In the genomic region with DNA sequence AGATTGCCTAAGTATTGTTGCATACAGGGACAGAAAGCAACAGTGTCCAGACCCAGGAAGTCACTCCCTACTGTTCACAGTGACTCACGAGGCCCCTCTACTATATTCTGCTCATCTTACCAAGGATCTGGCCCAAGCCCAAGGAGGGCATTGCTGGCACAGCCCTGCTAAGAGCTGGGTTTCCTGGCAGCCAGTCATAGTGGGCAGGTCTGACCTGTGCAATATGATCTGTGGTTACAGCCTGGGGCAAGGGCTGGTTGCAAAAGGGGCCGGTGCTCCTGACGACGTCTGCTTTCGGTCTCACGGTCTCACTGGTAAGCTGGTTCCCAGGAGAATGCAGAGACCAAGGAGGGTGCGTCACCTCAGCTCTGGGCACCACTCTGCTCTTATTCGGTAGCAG, we compare ENCODE assay signal across 8 mouse cellular contexts. TPM values are rescaled to one million over a fixed set of nuclear protein-coding genes. Genes with fewer than 3 reads are reported as not detected.
DNase-seq lines count a peak whose midpoint lies in the region; ATAC-seq lines count a peak whose summit lies in the region.

No protein-coding gene starts in this region.

- H3K4me3 ChIP-seq in forebrain, embryonic 15.5 days, result no peak overlapping the region
- no peak overlapping the region for H3K4me3 ChIP-seq in forebrain, embryonic 11.5 days (ENCODE audit: low read depth, low read length)
- no peak overlapping the region for H3K4me3 ChIP-seq in heart, embryonic 12.5 days
- no peak overlapping the region for H3K4me3 ChIP-seq in forebrain, embryonic 16.5 days (replicated peaks; ENCODE audit: low read length)

- peaks cover 5% of the 10 kb centered on the region; the same call in 1 of the 2 replicates for H3K4me1 ChIP-seq in forebrain, embryonic 15.5 days
- no peaks in the 10 kb centered on the region for H3K4me1 ChIP-seq in forebrain, embryonic 11.5 days (replicated peaks; ENCODE audit: control insufficient read depth, insufficient read depth, low read length)
- H3K4me1 ChIP-seq in heart, embryonic 12.5 days (replicated peaks), result peaks cover 4% of the 10 kb centered on the region; the same call in 1 of the 2 replicates
- H3K4me1 ChIP-seq in forebrain, embryonic 16.5 days (replicated peaks; ENCODE audit: control insufficient read depth, insufficient read depth, low read length), result no peaks in the 10 kb centered on the region

- H3K4me2 ChIP-seq in forebrain, embryonic 15.5 days (replicated peaks), result no peak overlapping the region
- H3K4me2 ChIP-seq in forebrain, embryonic 11.5 days (ENCODE audit: low read depth, low read length, severe bottlenecking), result no peak overlapping the region
- H3K4me2 ChIP-seq in heart, embryonic 12.5 days, result peak overlapping the region; percentile 22; the same call in 1 of the 2 replicates
- H3K4me2 ChIP-seq in forebrain, embryonic 16.5 days (ENCODE audit: low read length), result no peak overlapping the region

- H3K27ac ChIP-seq in forebrain, embryonic 15.5 days (replicated peaks), result no peak overlapping the region
- no peak overlapping the region for H3K27ac ChIP-seq in forebrain, embryonic 11.5 days (ENCODE audit: low read depth, low read length)
- no peak overlapping the region for H3K27ac ChIP-seq in heart, embryonic 12.5 days (ENCODE audit: poor library complexity, severe bottlenecking)
- no peak overlapping the region for H3K27ac ChIP-seq in forebrain, embryonic 16.5 days (ENCODE audit: low read length)

- 33% methylated on average over 8 of the region's 8 CpGs for WGBS in forebrain, embryonic 15.5 days
- WGBS in forebrain, embryonic 11.5 days, result 52% methylated on average over 8 of the region's 8 CpGs
- WGBS in heart, embryonic 12.5 days, result 37% methylated on average over 8 of the region's 8 CpGs
- WGBS in forebrain, embryonic 16.5 days, result 28% methylated on average over 8 of the region's 8 CpGs

- no peaks in the 10 kb centered on the region for H3K27me3 ChIP-seq in forebrain, embryonic 15.5 days
- no peaks in the 10 kb centered on the region for H3K27me3 ChIP-seq in forebrain, embryonic 11.5 days (ENCODE audit: control insufficient read depth, insufficient read depth, low read length)
- peaks cover 26% of the 10 kb centered on the region for H3K27me3 ChIP-seq in heart, embryonic 12.5 days (replicated peaks)
- H3K27me3 ChIP-seq in forebrain, embryonic 16.5 days (replicated peaks; ENCODE audit: control insufficient read depth, insufficient read depth, low read length), result no peaks in the 10 kb centered on the region

- DNase-seq in forebrain, embryonic 11.5 days (ENCODE audit: low spot score), result no peak
- DNase-seq in adrenal gland, postnatal 10 days, result peak; percentile 93
- DNase-seq in kidney, postnatal 4 days, result peak; percentile 55 to 69

- H3K36me3 ChIP-seq in forebrain, embryonic 15.5 days, result no peaks in the 10 kb centered on the region
- no peaks in the 10 kb centered on the region for H3K36me3 ChIP-seq in forebrain, embryonic 11.5 days (ENCODE audit: control insufficient read depth, insufficient read depth, low read length)
- no peaks in the 10 kb centered on the region for H3K36me3 ChIP-seq in heart, embryonic 12.5 days
- H3K36me3 ChIP-seq in forebrain, embryonic 16.5 days (ENCODE audit: control insufficient read depth, insufficient read depth), result no peaks in the 10 kb centered on the region

- no peaks in the 10 kb centered on the region for H3K9me3 ChIP-seq in forebrain, embryonic 15.5 days
- no peaks in the 10 kb centered on the region for H3K9me3 ChIP-seq in forebrain, embryonic 11.5 days (ENCODE audit: control insufficient read depth, low read length)
- no peaks in the 10 kb centered on the region for H3K9me3 ChIP-seq in heart, embryonic 12.5 days (replicated peaks)
- H3K9me3 ChIP-seq in forebrain, embryonic 16.5 days (ENCODE audit: control insufficient read depth, low read length), result no peaks in the 10 kb centered on the region

- H3K9ac ChIP-seq in forebrain, embryonic 15.5 days (replicated peaks), result no peak overlapping the region
- H3K9ac ChIP-seq in forebrain, embryonic 11.5 days (ENCODE audit: low read length), result no peak overlapping the region
- no peak overlapping the region for H3K9ac ChIP-seq in heart, embryonic 12.5 days
- H3K9ac ChIP-seq in forebrain, embryonic 16.5 days (replicated peaks; ENCODE audit: low read depth, low read length), result no peak overlapping the region

- ATAC-seq in forebrain, embryonic 15.5 days (replicated peaks), result 0 out of 2 replicates have a peak, but pooled peaks have one; percentile 38
- no peak for ATAC-seq in forebrain, embryonic 11.5 days (replicated peaks; ENCODE audit: low FRiP score)
- no peak; the same call in 1 of the 2 replicates for ATAC-seq in heart, embryonic 12.5 days (ENCODE audit: insufficient number of reproducible peaks, low FRiP score)
- peak; percentile 81 for ATAC-seq in neutrophil, adult 5-6 weeks (ENCODE audit: extremely low read depth, insufficient number of reproducible peaks, low FRiP score, poor library complexity, severe bottlenecking)
- no peak for ATAC-seq in frontal cortex, adult (ENCODE audit: low TSS enrichment)
- ATAC-seq in forebrain, embryonic 16.5 days, result no peak

RNA-seq across cellular contexts. Expression of gene Rhov, which starts 8.1 kb away (rescaled TPM):
- 19.6 and 24.0 TPM in 2 replicates for polyA plus RNA-seq in forebrain, embryonic 15.5 days (2015; fragmentation: Nextera tagmentation; extraction: Ambion mirVana)
- 0.83 and 0.90 TPM in 2 replicates for polyA plus RNA-seq in forebrain, embryonic 11.5 days (2014; fragmentation: Nextera tagmentation; extraction: Ambion mirVana)
- under 1 TPM; 0.27 to 0.36 TPM for total RNA-seq in adrenal gland, postnatal 10 days (2021)
- 0.10 and 0.13 TPM in 2 replicates for polyA plus RNA-seq in heart, embryonic 12.5 days (2016; fragmentation: Nextera tagmentation; extraction: Ambion mirVana)
- total RNA-seq in neutrophil, adult 5-6 weeks (2017), result 2.7 and 3.1 TPM in 2 replicates
- polyA plus RNA-seq in forebrain, embryonic 16.5 days (2015; fragmentation: Nextera tagmentation; extraction: Ambion mirVana), result 24.8 and 31.8 TPM in 2 replicates

RNA-seq across cellular contexts. Expression of gene Vps18, which starts 25.6 kb away (rescaled TPM):
- 30.2 and 31.1 TPM in 2 replicates for polyA plus RNA-seq in forebrain, embryonic 15.5 days (2015; fragmentation: Nextera tagmentation; extraction: Ambion mirVana)
- polyA plus RNA-seq in forebrain, embryonic 11.5 days (2014; fragmentation: Nextera tagmentation; extraction: Ambion mirVana), result 18.5 and 20.5 TPM in 2 replicates
- 10 to 100 TPM; 16.0 to 17.7 TPM for total RNA-seq in adrenal gland, postnatal 10 days (2021)
- polyA plus RNA-seq in heart, embryonic 12.5 days (2016; fragmentation: Nextera tagmentation; extraction: Ambion mirVana), result 15.2 and 15.8 TPM in 2 replicates
- total RNA-seq in neutrophil, adult 5-6 weeks (2017), result 21.4 and 21.6 TPM in 2 replicates
- 32.5 and 33.6 TPM in 2 replicates for polyA plus RNA-seq in forebrain, embryonic 16.5 days (2015; fragmentation: Nextera tagmentation; extraction: Ambion mirVana)

RNA-seq across cellular contexts. Expression of gene Spint1, which starts 25.8 kb away (rescaled TPM):
- polyA plus RNA-seq in forebrain, embryonic 15.5 days (2015; fragmentation: Nextera tagmentation; extraction: Ambion mirVana), result 0.31 and 0.56 TPM in 2 replicates
- polyA plus RNA-seq in forebrain, embryonic 11.5 days (2014; fragmentation: Nextera tagmentation; extraction: Ambion mirVana), result 2.2 and 2.8 TPM in 2 replicates
- 1 to 10 TPM; 4.2 to 4.7 TPM for total RNA-seq in adrenal gland, postnatal 10 days (2021)
- polyA plus RNA-seq in heart, embryonic 12.5 days (2016; fragmentation: Nextera tagmentation; extraction: Ambion mirVana), result 0.82 and 1.00 TPM in 2 replicates
- total RNA-seq in neutrophil, adult 5-6 weeks (2017), result not detected in 2 replicates
- polyA plus RNA-seq in forebrain, embryonic 16.5 days (2015; fragmentation: Nextera tagmentation; extraction: Ambion mirVana), result 0.44 and 0.57 TPM in 2 replicates

RNA-seq across cellular contexts. Expression of gene Ppp1r14d, which starts 33.3 kb away (rescaled TPM):
- polyA plus RNA-seq in forebrain, embryonic 15.5 days (2015; fragmentation: Nextera tagmentation; extraction: Ambion mirVana), result not detected in 2 replicates
- not detected in 2 replicates for polyA plus RNA-seq in forebrain, embryonic 11.5 days (2014; fragmentation: Nextera tagmentation; extraction: Ambion mirVana)
- not detected for total RNA-seq in adrenal gland, postnatal 10 days (2021)
- not detected in 2 replicates for polyA plus RNA-seq in heart, embryonic 12.5 days (2016; fragmentation: Nextera tagmentation; extraction: Ambion mirVana)
- total RNA-seq in neutrophil, adult 5-6 weeks (2017), result not detected in 2 replicates
- not detected in 2 replicates for polyA plus RNA-seq in forebrain, embryonic 16.5 days (2015; fragmentation: Nextera tagmentation; extraction: Ambion mirVana)

RNA-seq across cellular contexts. Expression of gene Dnajc17, which starts 54.4 kb away (rescaled TPM):
- polyA plus RNA-seq in forebrain, embryonic 15.5 days (2015; fragmentation: Nextera tagmentation; extraction: Ambion mirVana), result 26.7 and 30.9 TPM in 2 replicates
- polyA plus RNA-seq in forebrain, embryonic 11.5 days (2014; fragmentation: Nextera tagmentation; extraction: Ambion mirVana), result 26.6 and 27.1 TPM in 2 replicates
- 10 to 100 TPM; 11.9 to 17.4 TPM for total RNA-seq in adrenal gland, postnatal 10 days (2021)
- 12.0 and 12.6 TPM in 2 replicates for polyA plus RNA-seq in heart, embryonic 12.5 days (2016; fragmentation: Nextera tagmentation; extraction: Ambion mirVana)
- 33.6 and 37.8 TPM in 2 replicates for total RNA-seq in neutrophil, adult 5-6 weeks (2017)
- polyA plus RNA-seq in forebrain, embryonic 16.5 days (2015; fragmentation: Nextera tagmentation; extraction: Ambion mirVana), result 21.3 and 24.6 TPM in 2 replicates

Comparison
In these comparisons a context has a peak if more than half of its experiments do, and no peak if none do; other contexts are left out.
1. ATAC-seq: peak in forebrain, embryonic 15.5 days (single experiment) and neutrophil, adult 5-6 weeks (single experiment); none in forebrain, embryonic 11.5 days (single experiment), heart, embryonic 12.5 days (single experiment), frontal cortex, adult (single experiment) and forebrain, embryonic 16.5 days (single experiment).
2. RNA of gene Rhov, which starts 8.1 kb away (polyA plus RNA-seq): 24.8 to 31.8 TPM in forebrain, embryonic 16.5 days and 19.6 to 24.0 TPM in forebrain, embryonic 15.5 days; 0.83 to 0.90 TPM in forebrain, embryonic 11.5 days and 0.10 to 0.13 TPM in heart, embryonic 12.5 days; every median in the first group is over 10 times any median in the second.